Mouse (Mus musculus): Measurements from ENCODE around the gene Rab6b.

DNA sequence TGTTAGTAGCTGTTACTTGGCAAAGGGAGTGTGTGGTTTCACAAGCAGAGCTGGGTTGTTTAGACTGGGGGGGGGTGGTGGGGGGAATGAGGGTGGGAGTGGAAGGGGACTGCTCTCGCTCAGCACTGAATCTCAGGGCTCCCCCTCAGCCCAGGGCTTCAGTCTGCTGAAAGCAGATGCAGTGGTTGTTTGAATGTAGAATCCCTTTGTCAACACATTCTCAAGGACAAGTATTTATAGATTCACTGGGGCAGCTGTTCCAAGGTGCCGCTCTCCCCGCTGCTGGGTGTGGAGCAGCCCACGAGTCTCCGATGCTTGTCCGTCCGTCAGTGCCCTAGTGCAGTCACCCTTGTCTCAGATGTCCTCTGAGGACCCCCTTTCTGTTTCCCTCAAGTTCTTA, 29.7 kb downstream of the Rab6b start:
- TF ChIP-seq CTCF (IDR thresholded peaks at IDR 0.05; ENCODE audit: low read depth, low read length) = no peak
- no peak for TF ChIP-seq POLR2A (IDR thresholded peaks at IDR 0.05; ENCODE audit: extremely low read depth, insufficient read depth, low read length)
